Mouse (Mus musculus) skeletal muscle tissue, postnatal 0 days (tissue): ENCODE measurements around the gene Nim1k. TPM values are rescaled to one million over a fixed set of nuclear protein-coding genes. Genes with fewer than 3 reads are reported as not detected.

ENCODE experiments used
- polyA plus RNA-seq: library from polyadenylated mRNA; unstranded; fragments of >200 nt; fragmentation: Nextera tagmentation; extraction: Ambion mirVana; gene quantifications from 2 replicates; pipeline ENCODE4 v1.2.1, GENCODE M21; 2015

The Nim1k gene
- 1.4 TPM in 2 replicates for polyA plus RNA-seq

GRCm38 (mm10) chr13:119755681-119756471, at the start of gene Nim1k:
Nim1k (minus strand) TSS chr13:119755882.

GRCm38 (mm10) chr13:119790761-119791579, 35.3 kb upstream of the Nim1k start, which contains the start of gene Zfp131:
Zfp131 (minus strand) TSS chr13:119790889.

GRCm38 (mm10) chr13:119690039-119690728, 65.5 kb downstream of the Nim1k start, which contains the start of gene Hmgcs1:
Hmgcs1 (plus strand) TSS chr13:119690379.

Other genes starting within 250 kb of the Nim1k start
- gene Ccl28, start 132.1 kb downstream of the Nim1k start, polyA plus RNA-seq: 0.09 and 0.13 TPM in 2 replicates
- 35.3 and 53.4 TPM in 2 replicates for gene Hmgcs1, start 65.5 kb downstream of the Nim1k start, polyA plus RNA-seq
- 16.2 and 16.5 TPM in 2 replicates for gene Zfp131, start 35.0 kb upstream of the Nim1k start, polyA plus RNA-seq
- not detected in 2 replicates for gene AF067063, start 74.3 kb upstream of the Nim1k start, polyA plus RNA-seq
- gene D13Ertd608e, start 80.1 kb upstream of the Nim1k start, polyA plus RNA-seq: not detected in 2 replicates
- not detected in 2 replicates for gene Tcstv1, start 138.9 kb upstream of the Nim1k start, polyA plus RNA-seq
- not detected in 2 replicates for gene Gm21761, start 173.4 kb upstream of the Nim1k start, polyA plus RNA-seq
- not detected in 2 replicates for gene B020031M17Rik, start 194.9 kb upstream of the Nim1k start, polyA plus RNA-seq